Comparison of ENCODE assay signal across 8 mouse cellular contexts in the genomic region with DNA sequence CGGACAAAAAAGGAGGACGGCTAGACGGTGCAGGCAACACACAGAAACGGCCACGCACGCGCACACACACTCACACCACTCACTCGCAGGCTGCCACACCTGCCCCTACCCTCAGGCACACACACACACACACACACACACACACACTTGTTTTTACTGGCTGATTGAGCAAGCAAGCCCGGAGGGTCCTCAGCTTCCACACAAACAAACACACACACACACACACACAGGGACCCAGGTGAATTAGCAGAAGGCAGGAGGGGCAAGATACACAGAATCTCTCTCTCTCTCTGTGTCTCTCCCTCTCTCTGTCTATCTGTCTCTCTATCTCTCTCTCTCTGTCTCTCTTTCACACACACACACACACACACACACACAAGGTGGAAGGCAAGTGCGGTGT. TPM values are rescaled to one million over a fixed set of nuclear protein-coding genes. Genes with fewer than 3 reads are reported as not detected.
A peak's percentile ranks its signal among the peaks of the same experiment; 100 is the strongest.
DNase-seq lines count a peak whose midpoint lies in the region; TF ChIP-seq lines count a peak whose summit lies in the region.
"Not testable (repeated sequence)": the region's sequence is repeated elsewhere in the genome, so short reads cannot be mapped to it uniquely, and the experiment has no call there.

No protein-coding gene starts in this region.

- H3K4me3 ChIP-seq in lung, adult 2 months (replicated peaks; ENCODE audit: extremely low read depth, low read depth, low read length): not testable (repeated sequence)

- WGBS in lung, adult 2 months: no CpG with 5 or more reads among the region's 10 CpGs

- H3K4me1 ChIP-seq in lung, adult 2 months (ENCODE audit: control insufficient read depth, insufficient read depth, low read length): not testable (repeated sequence)

- DNase-seq in adrenal gland, postnatal 10 days: peak; percentile 15
- peak; percentile 4 to 35 for DNase-seq in cerebellum, postnatal 14 days
- DNase-seq in heart, adult 11 months: peak; percentile 67
- peak; percentile 2 for DNase-seq in kidney, postnatal 14 days
- peak; percentile 6 for DNase-seq in lung, adult 2 months
- peak; percentile 5 for DNase-seq in right cerebral cortex, postnatal 14 days
- DNase-seq in thymus, postnatal 25 days: peak; percentile 3
- peak; percentile 13 to 58 for DNase-seq in urinary bladder, postnatal 4 days (ENCODE audit: low spot score in 2 of 2)

- TF ChIP-seq CTCF in lung, adult 2 months (IDR thresholded peaks at IDR 0.05; ENCODE audit: insufficient read depth, low read length): not testable (repeated sequence)

- not testable (repeated sequence) for TF ChIP-seq POLR2A in lung, adult 2 months (IDR thresholded peaks at IDR 0.05; ENCODE audit: borderline replicate concordance, extremely low read depth, low read depth, low read length)

RNA-seq across cellular contexts. Expression of gene Gas8, which starts 56.8 kb away (rescaled TPM):
- total RNA-seq in adrenal gland, postnatal 10 days (2021): 10 to 100 TPM; 11.0 to 12.9 TPM
- polyA plus RNA-seq in lung, adult 2 months (2012; rRNA removed): 9.2 and 14.0 TPM in 2 replicates

Comparison
In these comparisons a context has a peak if more than half of its experiments do, and no peak if none do; other contexts are left out.
1. DNase-seq: peak in every context shown above with its lines; median percentile 67 in heart, adult 11 months; 36 in urinary bladder, postnatal 4 days; 20 in cerebellum, postnatal 14 days; 15 in adrenal gland, postnatal 10 days; 6 in lung, adult 2 months; 5 in right cerebral cortex, postnatal 14 days; 3 in thymus, postnatal 25 days; 2 in kidney, postnatal 14 days.